Mouse (Mus musculus) ES-Bruce4 (cell line): ENCODE results near the gene Lbp. TPM values are rescaled to one million over a fixed set of nuclear protein-coding genes. Genes with fewer than 3 reads are reported as not detected.

Source experiments
- H3K27ac ChIP-seq: 2 replicates; pipeline ENCODE4 v1.5.1; 2012; ENCODE audit warnings: low read length, inconsistent platforms; ENCODE audit not compliant: insufficient read depth
- H3K27me3 ChIP-seq: 2 replicates; pipeline ENCODE4 v1.6.1; 2012; ENCODE audit warnings: mild to moderate bottlenecking, low read length, inconsistent platforms; ENCODE audit not compliant: control insufficient read depth, poor library complexity, insufficient read depth, severe bottlenecking
- H3K36me3 ChIP-seq: 2 replicates; pipeline ENCODE4 v1.6.1; 2012; ENCODE audit warnings: inconsistent platforms, mild to moderate bottlenecking, low read length, moderate library complexity; ENCODE audit not compliant: control insufficient read depth, poor library complexity, insufficient read depth, severe bottlenecking
- H3K4me1 ChIP-seq: one replicate; pipeline ENCODE4 v1.8.1; 2011; ENCODE audit warnings: low read length; ENCODE audit not compliant: control insufficient read depth, insufficient read depth
- H3K4me3 ChIP-seq: 2 replicates; pipeline ENCODE4 v1.5.1; 2011; ENCODE audit warnings: low read depth, mild to moderate bottlenecking, low read length
- H3K9ac ChIP-seq: 2 replicates; pipeline ENCODE4 v1.6.1; 2012; ENCODE audit warnings: low read depth, mild to moderate bottlenecking, inconsistent platforms; ENCODE audit not compliant: poor library complexity, severe bottlenecking
- H3K9me3 ChIP-seq: replicated peaks from 2 replicates; pipeline ENCODE4 v1.6.1; 2012; ENCODE audit warnings: mild to moderate bottlenecking, low read length, inconsistent platforms; ENCODE audit not compliant: control insufficient read depth, poor library complexity, insufficient read depth, severe bottlenecking
- CTCF ChIP-seq: IDR thresholded peaks from one replicate; pipeline ENCODE4 v1.8.1; 2011; ENCODE audit warnings: low read depth, low read length
- EP300 ChIP-seq: IDR thresholded peaks from 2 replicates; pipeline ENCODE4 v1.6.1; 2011; ENCODE audit warnings: low read depth, low read length; ENCODE audit not compliant: insufficient read depth
- POLR2A ChIP-seq: IDR thresholded peaks from one replicate; pipeline ENCODE4 v1.8.1; 2011; ENCODE audit warnings: low read length; ENCODE audit not compliant: insufficient read depth
- polyA plus RNA-seq: library from polyadenylated mRNA; stranded (reverse); fragments of >200 nt; gene quantifications from 2 replicates; pipeline ENCODE4 v1.2.4, GENCODE M21; 2011; ENCODE audit warnings: low read depth; ENCODE audit not compliant: missing spikeins, insufficient read depth, insufficient read length

The Lbp gene
- polyA plus RNA-seq, 1 experiment = 0.43 TPM

GRCm38 (mm10) chr2:158313089-158313488 lies 6.8 kb downstream of the Lbp start:
- Histone ChIP-seq H3K4me3 (no peak overlapping the region), H3K9me3 (no peaks in the 10 kb centered on the region), H3K36me3 (no peaks in the 10 kb centered on the region), H3K4me1 (no peaks in the 10 kb centered on the region), H3K9ac (no peak overlapping the region), H3K27me3 (no peaks in the 10 kb centered on the region), H3K27ac (no peak overlapping the region)
- no peak for TF ChIP-seq CTCF
- TF ChIP-seq POLR2A = no peak
- no peak for TF ChIP-seq EP300

DNA sequence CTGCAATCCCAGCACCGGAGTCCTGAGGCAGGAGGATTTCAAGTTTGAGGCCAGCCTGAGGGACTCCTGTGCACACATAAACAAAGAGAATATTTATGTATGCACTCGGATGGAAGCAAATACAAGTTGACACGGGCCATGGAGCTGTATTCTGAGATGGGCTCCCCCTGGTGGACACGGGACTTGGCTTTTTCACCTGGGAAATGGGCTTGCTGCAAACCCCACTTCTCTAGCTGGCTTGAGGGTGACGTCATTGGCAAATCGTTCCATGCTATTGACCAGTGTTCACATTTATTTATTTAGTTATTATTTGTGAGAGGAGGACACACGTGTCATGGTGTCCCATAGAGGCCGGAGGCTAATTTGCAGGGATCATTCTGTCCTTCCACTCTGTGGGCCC lies 10.1 kb downstream of the Lbp start:
- no peak overlapping the region for H3K4me3 ChIP-seq
- H3K4me1 ChIP-seq = no peaks in the 10 kb centered on the region
- TF ChIP-seq EP300 (no peak), CTCF (peak; percentile 65), POLR2A (no peak)
- no peaks in the 10 kb centered on the region for H3K36me3 ChIP-seq
- H3K27me3 ChIP-seq = no peaks in the 10 kb centered on the region
- H3K9me3 ChIP-seq = no peaks in the 10 kb centered on the region
- H3K9ac ChIP-seq = no peak overlapping the region
- H3K27ac ChIP-seq = no peak overlapping the region

- no peaks in the 10 kb centered on the region for H3K4me1 ChIP-seq
- H3K9ac ChIP-seq = no peak overlapping the region
These were observed 10.7 kb downstream of the Lbp start for GRCm38 (mm10) chr2:158317026-158317425.

DNA sequence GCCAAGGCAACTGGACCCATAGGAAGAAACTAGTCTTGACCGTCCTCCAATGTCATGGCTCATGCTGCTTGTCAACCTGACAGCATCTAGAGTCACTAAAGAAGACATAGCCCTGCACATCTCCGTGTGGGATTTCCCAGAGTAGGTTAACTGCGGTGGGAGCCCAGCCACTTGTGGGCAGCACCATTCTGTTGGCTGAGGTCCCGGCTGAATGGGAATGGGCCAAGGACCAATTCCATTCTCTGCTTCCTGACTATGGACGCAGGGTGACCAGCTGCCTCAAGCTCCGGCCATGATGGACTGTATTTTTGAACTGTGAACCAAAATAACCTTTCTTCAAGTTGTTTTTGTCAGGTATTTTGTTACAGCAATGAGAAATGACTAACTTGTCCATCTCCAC lies 15.3 kb downstream of the Lbp start:
- H3K9ac ChIP-seq = no peak overlapping the region
- no peak overlapping the region for H3K27ac ChIP-seq
- no peaks in the 10 kb centered on the region for H3K4me1 ChIP-seq
- no peaks in the 10 kb centered on the region for H3K27me3 ChIP-seq
- H3K9me3 ChIP-seq = no peaks in the 10 kb centered on the region
- TF ChIP-seq POLR2A (no peak), EP300 (no peak), CTCF (no peak)
- no peaks in the 10 kb centered on the region for H3K36me3 ChIP-seq
- H3K4me3 ChIP-seq = no peak overlapping the region

More at GRCm38 (mm10) chr2:158317026-158317425, 10.7 kb downstream of the Lbp start:
- H3K36me3 ChIP-seq = no peaks in the 10 kb centered on the region
- no peak overlapping the region for H3K4me3 ChIP-seq
- no peak for TF ChIP-seq EP300
- TF ChIP-seq CTCF = peak; percentile 88
- no peaks in the 10 kb centered on the region for H3K27me3 ChIP-seq
- H3K27ac ChIP-seq = no peak overlapping the region
- H3K9me3 ChIP-seq = no peaks in the 10 kb centered on the region

GRCm38 (mm10) chr2:158322845-158323244 lies 16.6 kb downstream of the Lbp start:
- Histone ChIP-seq H3K36me3 (no peaks in the 10 kb centered on the region), H3K9ac (no peak overlapping the region), H3K4me3 (no peak overlapping the region), H3K9me3 (no peaks in the 10 kb centered on the region), H3K4me1 (no peaks in the 10 kb centered on the region), H3K27me3 (no peaks in the 10 kb centered on the region), H3K27ac (no peak overlapping the region)
- TF ChIP-seq EP300 (no peak), CTCF (no peak), POLR2A (no peak)

DNA sequence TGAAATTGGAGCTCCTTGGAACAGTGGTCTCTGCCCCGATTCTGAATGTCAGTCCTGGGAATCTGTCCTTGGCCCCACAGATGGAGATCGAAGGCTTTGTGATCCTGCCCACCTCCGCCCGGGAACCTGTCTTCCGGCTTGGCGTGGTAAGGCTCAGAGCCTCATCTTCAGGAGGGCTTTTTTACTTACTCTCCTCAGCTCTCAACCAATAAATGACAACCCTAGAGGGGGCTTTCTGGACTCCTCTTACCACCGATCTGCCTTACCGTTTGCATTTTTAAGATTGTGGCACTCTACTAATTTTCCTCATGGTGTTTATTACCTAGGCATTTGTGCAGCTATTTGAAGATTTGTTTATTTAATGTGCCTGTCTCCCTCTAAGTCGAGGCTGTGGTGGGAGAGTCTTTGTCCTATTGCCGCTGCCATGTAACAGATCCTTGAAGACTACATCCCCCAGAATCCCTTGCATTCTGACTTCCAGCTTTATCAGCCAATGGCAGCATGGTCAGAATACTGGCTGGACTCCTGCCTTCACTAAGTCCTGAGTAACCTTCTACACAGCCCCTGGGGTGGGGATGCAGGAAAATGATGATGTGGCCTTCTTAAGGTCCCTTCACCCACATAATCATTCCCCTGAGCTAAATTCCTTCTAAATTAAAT lies 18.4 kb downstream of the Lbp start:
- H3K27ac ChIP-seq = no peak overlapping the region
- no peaks in the 10 kb centered on the region for H3K4me1 ChIP-seq
- no peak overlapping the region for H3K9ac ChIP-seq
- no peak overlapping the region for H3K4me3 ChIP-seq
- H3K27me3 ChIP-seq = no peaks in the 10 kb centered on the region
- H3K36me3 ChIP-seq = no peaks in the 10 kb centered on the region
- TF ChIP-seq EP300 (no peak), CTCF (no peak), POLR2A (no peak)
- no peaks in the 10 kb centered on the region for H3K9me3 ChIP-seq
